Mouse (Mus musculus): ENCODE measurements around the gene Pgm5. TPM values are rescaled to one million over a fixed set of nuclear protein-coding genes. Genes with fewer than 3 reads are reported as not detected.

The Pgm5 gene
- polyA plus RNA-seq, 1 experiment: 2.4 TPM

DNA sequence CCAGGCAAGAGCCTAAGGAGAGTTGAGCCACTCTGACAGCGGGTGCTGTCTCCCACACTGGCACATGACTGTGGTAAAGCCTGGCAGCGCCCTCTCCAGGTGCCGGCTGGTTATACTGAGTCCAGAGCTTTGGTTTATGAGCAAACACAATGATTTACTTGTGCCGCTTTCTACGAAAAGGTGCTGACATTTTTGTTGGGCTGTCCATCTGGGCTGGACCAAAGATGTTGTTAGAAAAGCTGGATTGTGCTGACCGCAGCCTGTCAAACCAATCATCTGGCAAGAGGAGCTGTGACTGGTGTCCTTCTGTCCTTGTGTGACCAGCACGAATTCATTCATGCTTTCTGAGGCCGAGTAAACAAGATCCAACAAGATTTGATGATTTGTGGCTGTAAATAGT is 159.9 kb downstream of the Pgm5 start:
- TF ChIP-seq CTCF (IDR thresholded peaks at IDR 0.05; ENCODE audit: control insufficient read depth, insufficient read depth, low read length) (no peak), POLR2A (IDR thresholded peaks at IDR 0.05; ENCODE audit: borderline replicate concordance, control insufficient read depth, low read depth, low read length) (no peak)
- H3K4me3 ChIP-seq (replicated peaks; ENCODE audit: control insufficient read depth, low read depth, low read length): no peak overlapping the region
- no peak overlapping the region for H3K27ac ChIP-seq (ENCODE audit: control insufficient read depth, insufficient read depth, low read depth, low read length, poor library complexity)
- WGBS: 76% methylated on average over 8 of the region's 8 CpGs
- no peaks in the 10 kb centered on the region; the same call in 1 of the 2 replicates for H3K4me1 ChIP-seq (ENCODE audit: control insufficient read depth, insufficient read depth, low read length)

DNA sequence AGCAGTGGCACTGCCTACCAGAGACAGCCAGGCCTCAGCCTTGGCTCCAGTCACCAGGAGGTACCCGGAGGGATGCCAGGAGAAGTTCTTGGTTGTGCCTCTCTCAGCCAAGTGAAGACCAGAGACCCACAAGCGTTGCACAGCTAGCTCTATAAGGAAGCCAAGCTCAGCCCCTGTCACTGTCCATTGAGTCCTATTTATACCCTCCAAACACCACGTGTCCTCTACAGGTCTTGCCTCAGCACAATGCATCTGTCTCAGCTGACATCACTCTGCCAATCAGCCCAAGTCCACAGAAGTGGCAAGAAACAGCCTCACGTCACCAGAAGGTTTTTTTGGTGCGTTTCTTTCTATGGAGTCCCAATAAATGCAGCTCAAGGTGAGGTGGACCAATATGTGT is 161.0 kb downstream of the Pgm5 start:
- 76% methylated on average over 5 of the region's 5 CpGs for WGBS
- no peak for TF ChIP-seq POLR2A (IDR thresholded peaks at IDR 0.05; ENCODE audit: borderline replicate concordance, control insufficient read depth, low read depth, low read length)
- TF ChIP-seq CTCF (IDR thresholded peaks at IDR 0.05; ENCODE audit: control insufficient read depth, insufficient read depth, low read length): no peak
- Histone ChIP-seq H3K4me3 (replicated peaks; ENCODE audit: control insufficient read depth, low read depth, low read length) (no peak overlapping the region), H3K27ac (ENCODE audit: control insufficient read depth, insufficient read depth, low read depth, low read length, poor library complexity) (no peak overlapping the region), H3K4me1 (ENCODE audit: control insufficient read depth, insufficient read depth, low read length) (no peaks in the 10 kb centered on the region; the same call in 1 of the 2 replicates)

DNA sequence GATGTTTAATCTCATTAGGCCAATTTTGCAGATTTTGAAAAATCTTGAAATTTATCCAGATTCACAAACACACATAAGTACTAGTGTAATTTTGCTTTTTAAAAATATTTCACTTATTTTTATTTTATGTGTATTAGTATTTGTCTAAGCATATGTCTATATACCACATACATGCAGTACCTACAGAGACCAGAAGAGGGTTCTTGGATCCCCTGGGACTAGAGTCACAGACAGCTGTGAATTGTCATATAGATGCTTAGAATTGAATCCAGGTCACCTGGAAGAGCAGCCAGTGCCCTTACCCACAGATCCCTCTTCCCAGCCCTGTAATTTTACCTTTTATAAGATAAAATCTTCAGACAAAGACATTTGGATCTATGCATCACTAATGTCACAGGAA is 161.7 kb downstream of the Pgm5 start:
- Histone ChIP-seq H3K4me3 (replicated peaks; ENCODE audit: control insufficient read depth, low read depth, low read length) (no peak overlapping the region), H3K4me1 (ENCODE audit: control insufficient read depth, insufficient read depth, low read length) (no peaks in the 10 kb centered on the region; the same call in 1 of the 2 replicates), H3K27ac (ENCODE audit: control insufficient read depth, insufficient read depth, low read depth, low read length, poor library complexity) (no peak overlapping the region)
- TF ChIP-seq POLR2A (IDR thresholded peaks at IDR 0.05; ENCODE audit: borderline replicate concordance, control insufficient read depth, low read depth, low read length) (no peak), CTCF (IDR thresholded peaks at IDR 0.05; ENCODE audit: control insufficient read depth, insufficient read depth, low read length) (no peak)

DNA sequence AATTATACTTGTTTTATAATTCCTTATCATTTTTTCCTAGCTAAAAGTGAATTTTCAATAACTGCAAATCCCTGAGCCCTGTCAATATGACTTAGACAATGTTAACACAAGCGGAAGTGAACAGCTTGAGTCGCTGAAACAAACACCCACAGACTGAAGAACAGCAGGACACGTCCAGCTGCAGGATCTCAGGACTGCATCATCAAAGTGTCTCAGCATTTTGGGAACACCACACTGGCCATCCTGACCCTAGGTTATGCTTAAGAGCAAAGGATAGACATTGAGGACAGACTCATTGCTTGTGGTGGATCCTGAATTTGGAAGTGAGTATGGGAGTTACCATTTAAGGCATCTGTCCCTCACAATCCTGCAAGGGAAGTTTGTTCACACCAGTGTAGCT is 162.5 kb downstream of the Pgm5 start:
- WGBS: 61% methylated on average over 3 of the region's 3 CpGs
- TF ChIP-seq POLR2A (IDR thresholded peaks at IDR 0.05; ENCODE audit: borderline replicate concordance, control insufficient read depth, low read depth, low read length) (no peak), CTCF (IDR thresholded peaks at IDR 0.05; ENCODE audit: control insufficient read depth, insufficient read depth, low read length) (no peak)
- H3K4me3 ChIP-seq (replicated peaks; ENCODE audit: control insufficient read depth, low read depth, low read length): no peak overlapping the region
- no peak overlapping the region for H3K27ac ChIP-seq (ENCODE audit: control insufficient read depth, insufficient read depth, low read depth, low read length, poor library complexity)
- H3K4me1 ChIP-seq (ENCODE audit: control insufficient read depth, insufficient read depth, low read length): no peaks in the 10 kb centered on the region; the same call in 1 of the 2 replicates

DNA sequence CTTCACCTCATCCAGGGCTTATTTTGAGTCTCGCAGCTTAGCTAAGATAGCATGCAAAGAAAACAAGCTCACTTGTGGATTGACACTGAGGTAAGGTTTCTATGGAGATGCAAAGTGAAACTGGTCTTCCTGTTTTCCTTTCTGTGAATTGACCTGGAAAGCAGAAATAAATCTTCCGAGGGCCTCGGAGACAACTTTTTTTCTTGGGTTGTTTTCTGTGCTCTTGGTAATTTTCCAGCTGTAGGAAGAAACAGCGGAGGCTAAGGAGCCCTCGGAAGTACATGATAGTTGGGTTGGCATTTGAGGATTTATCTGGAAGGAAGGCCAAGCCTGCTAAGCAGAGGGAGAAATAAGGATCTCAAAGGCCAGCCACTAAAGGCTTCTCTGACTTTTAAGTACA is 163.0 kb downstream of the Pgm5 start:
- TF ChIP-seq CTCF (IDR thresholded peaks at IDR 0.05; ENCODE audit: control insufficient read depth, insufficient read depth, low read length) (no peak), POLR2A (IDR thresholded peaks at IDR 0.05; ENCODE audit: borderline replicate concordance, control insufficient read depth, low read depth, low read length) (no peak)
- Histone ChIP-seq H3K4me3 (replicated peaks; ENCODE audit: control insufficient read depth, low read depth, low read length) (no peak overlapping the region), H3K27ac (ENCODE audit: control insufficient read depth, insufficient read depth, low read depth, low read length, poor library complexity) (no peak overlapping the region), H3K4me1 (ENCODE audit: control insufficient read depth, insufficient read depth, low read length) (no peaks in the 10 kb centered on the region; the same call in 1 of the 2 replicates)
- 10% methylated on average over 5 of the region's 5 CpGs for WGBS

DNA sequence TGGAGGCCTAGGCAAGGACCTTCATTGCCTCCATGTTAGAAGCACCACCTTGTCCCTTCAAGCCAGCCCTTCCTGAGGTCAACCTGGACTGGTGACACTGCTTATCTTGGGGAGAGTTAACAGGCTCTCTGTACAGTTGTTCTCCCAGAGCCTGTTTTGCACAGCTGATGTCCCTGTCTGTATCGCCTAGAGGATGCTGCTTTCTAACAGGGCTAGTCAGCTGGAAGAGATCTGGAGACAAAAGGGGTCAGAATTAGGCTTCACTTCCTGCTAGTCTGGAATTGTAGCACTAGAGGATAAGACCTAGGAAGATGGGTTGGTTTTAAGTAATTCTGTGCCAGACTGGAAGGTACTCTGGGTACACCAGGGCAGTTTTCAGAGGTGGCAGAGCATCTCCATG is 163.7 kb downstream of the Pgm5 start:
- TF ChIP-seq CTCF (IDR thresholded peaks at IDR 0.05; ENCODE audit: control insufficient read depth, insufficient read depth, low read length) (no peak), POLR2A (IDR thresholded peaks at IDR 0.05; ENCODE audit: borderline replicate concordance, control insufficient read depth, low read depth, low read length) (no peak)
- 77% methylated on average over 1 of the region's 1 CpGs for WGBS
- H3K4me3 ChIP-seq (replicated peaks; ENCODE audit: control insufficient read depth, low read depth, low read length): no peak overlapping the region
- H3K27ac ChIP-seq (ENCODE audit: control insufficient read depth, insufficient read depth, low read depth, low read length, poor library complexity): no peak overlapping the region
- H3K4me1 ChIP-seq (ENCODE audit: control insufficient read depth, insufficient read depth, low read length): no peaks in the 10 kb centered on the region; the same call in 1 of the 2 replicates

DNA sequence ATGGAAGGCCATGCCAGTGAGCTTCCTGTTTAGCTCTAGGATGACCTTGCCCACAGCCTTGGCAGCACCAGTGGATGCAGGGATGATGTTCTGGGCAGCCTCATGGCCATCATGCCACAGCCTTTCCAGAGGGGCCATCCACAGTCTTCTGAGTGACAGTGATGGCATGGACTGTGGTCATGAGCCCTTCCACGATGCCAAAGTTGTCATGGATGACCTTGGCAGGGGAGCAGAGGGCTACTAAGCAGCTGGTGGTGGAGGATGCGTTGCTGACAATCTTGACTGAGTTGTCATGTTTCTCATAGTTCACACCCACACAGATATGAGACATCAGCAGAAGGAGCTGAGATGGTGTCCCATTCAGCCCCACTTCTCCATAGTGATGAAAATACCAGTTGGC is 169.0 kb downstream of the Pgm5 start:
- TF ChIP-seq CTCF (IDR thresholded peaks at IDR 0.05; ENCODE audit: control insufficient read depth, insufficient read depth, low read length): no peak
- no peak for TF ChIP-seq POLR2A (IDR thresholded peaks at IDR 0.05; ENCODE audit: borderline replicate concordance, control insufficient read depth, low read depth, low read length)
- Histone ChIP-seq H3K4me3 (replicated peaks; ENCODE audit: control insufficient read depth, low read depth, low read length) (no peak overlapping the region), H3K4me1 (ENCODE audit: control insufficient read depth, insufficient read depth, low read length) (no peaks in the 10 kb centered on the region), H3K27ac (ENCODE audit: control insufficient read depth, insufficient read depth, low read depth, low read length, poor library complexity) (no peak overlapping the region)
- 85% methylated on average over 2 of the region's 2 CpGs for WGBS

DNA sequence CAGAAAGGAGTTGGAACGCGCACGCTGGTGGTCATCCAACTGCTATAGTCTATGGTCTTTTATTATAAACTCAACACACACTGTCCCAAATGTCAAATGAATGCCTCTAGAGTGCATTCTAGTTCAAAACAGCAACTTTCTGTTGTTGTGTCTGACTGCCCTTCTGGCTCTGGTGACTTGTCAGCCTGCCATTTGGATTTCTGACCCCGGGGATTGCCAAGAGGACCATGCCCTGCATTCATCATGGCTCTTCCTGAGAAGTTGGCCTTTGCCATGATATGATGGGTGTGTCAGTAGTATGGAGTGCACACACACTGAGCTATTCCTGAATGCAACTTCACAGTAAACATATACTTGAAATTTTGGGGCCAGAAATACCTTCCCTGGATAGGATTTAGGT is 172.1 kb downstream of the Pgm5 start:
- WGBS: 91% methylated on average over 4 of the region's 4 CpGs
- no peaks in the 10 kb centered on the region for H3K4me1 ChIP-seq (ENCODE audit: control insufficient read depth, insufficient read depth, low read length)

DNA sequence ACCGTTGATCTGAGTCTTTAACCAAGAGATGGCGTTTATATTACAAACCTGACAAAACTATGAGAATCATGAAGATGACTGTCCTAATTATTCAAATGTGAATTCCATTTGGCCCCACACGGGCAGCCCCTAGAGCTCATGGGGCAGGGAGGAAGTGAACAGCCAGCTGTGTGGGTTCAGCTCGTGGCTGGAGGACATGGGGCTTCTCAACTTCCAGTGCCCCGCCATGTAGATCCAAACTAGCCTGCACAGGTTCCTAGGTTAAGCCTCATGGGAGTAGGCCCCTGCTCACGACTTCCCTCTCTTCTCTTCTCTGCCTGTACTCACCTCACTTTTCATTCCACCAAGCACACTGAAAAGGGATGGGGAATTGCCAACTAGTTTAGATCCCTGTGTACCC is 173.3 kb downstream of the Pgm5 start:
- WGBS: 60% methylated on average over 6 of the region's 6 CpGs
- no peak overlapping the region for H3K4me3 ChIP-seq (replicated peaks; ENCODE audit: control insufficient read depth, low read depth, low read length)
- TF ChIP-seq POLR2A (IDR thresholded peaks at IDR 0.05; ENCODE audit: borderline replicate concordance, control insufficient read depth, low read depth, low read length) (no peak), CTCF (IDR thresholded peaks at IDR 0.05; ENCODE audit: control insufficient read depth, insufficient read depth, low read length) (no peak)
- H3K4me1 ChIP-seq (ENCODE audit: control insufficient read depth, insufficient read depth, low read length): no peaks in the 10 kb centered on the region
- H3K27ac ChIP-seq (ENCODE audit: control insufficient read depth, insufficient read depth, low read depth, low read length, poor library complexity): no peak overlapping the region

More for the DNA sequence above, 172.1 kb downstream of the Pgm5 start:
- TF ChIP-seq CTCF (IDR thresholded peaks at IDR 0.05; ENCODE audit: control insufficient read depth, insufficient read depth, low read length) (no peak), POLR2A (IDR thresholded peaks at IDR 0.05; ENCODE audit: borderline replicate concordance, control insufficient read depth, low read depth, low read length) (no peak)
- no peak overlapping the region for H3K4me3 ChIP-seq (replicated peaks; ENCODE audit: control insufficient read depth, low read depth, low read length)
- H3K27ac ChIP-seq (ENCODE audit: control insufficient read depth, insufficient read depth, low read depth, low read length, poor library complexity): no peak overlapping the region
